Mouse (Mus musculus): Measurements from ENCODE around the gene Slain1. TPM values are rescaled to one million over a fixed set of nuclear protein-coding genes. Genes with fewer than 3 reads are reported as not detected.
"Not testable (repeated sequence)": the region's sequence is repeated elsewhere in the genome, so short reads cannot be mapped to it uniquely, and the experiment has no call there.

Gene Slain1
- polyA plus RNA-seq, 1 experiment from 2014 or later, result 5.6 TPM

- Histone ChIP-seq H3K4me2 (ENCODE audit: low read depth, low read length) (no peak overlapping the region), H3K9me3 (replicated peaks; ENCODE audit: control insufficient read depth, low read length) (no peaks in the 10 kb centered on the region), H3K4me1 (ENCODE audit: control insufficient read depth, insufficient read depth, low read length) (no peaks in the 10 kb centered on the region), H3K36me3 (replicated peaks; ENCODE audit: control insufficient read depth, insufficient read depth, low read depth, low read length) (no peaks in the 10 kb centered on the region), H3K4me3 (ENCODE audit: low read depth, low read length) (no peak overlapping the region), H3K27ac (replicated peaks; ENCODE audit: low read depth, low read length) (no peak overlapping the region), H3K27me3 (ENCODE audit: control insufficient read depth, insufficient read depth, low read length) (no peaks in the 10 kb centered on the region), H3K9ac (replicated peaks; ENCODE audit: low read length) (no peak overlapping the region)
- DNase-seq (ENCODE audit: low spot score) (no peak), ATAC-seq (replicated peaks; ENCODE audit: insufficient number of reproducible peaks, low FRiP score, low TSS enrichment, low read depth) (no peak)
- 79% methylated on average over 23 of the region's 23 CpGs for WGBS
Measured at GRCm38 (mm10) chr14:103728951-103729725, 79.1 kb downstream of the Slain1 start.

DNA sequence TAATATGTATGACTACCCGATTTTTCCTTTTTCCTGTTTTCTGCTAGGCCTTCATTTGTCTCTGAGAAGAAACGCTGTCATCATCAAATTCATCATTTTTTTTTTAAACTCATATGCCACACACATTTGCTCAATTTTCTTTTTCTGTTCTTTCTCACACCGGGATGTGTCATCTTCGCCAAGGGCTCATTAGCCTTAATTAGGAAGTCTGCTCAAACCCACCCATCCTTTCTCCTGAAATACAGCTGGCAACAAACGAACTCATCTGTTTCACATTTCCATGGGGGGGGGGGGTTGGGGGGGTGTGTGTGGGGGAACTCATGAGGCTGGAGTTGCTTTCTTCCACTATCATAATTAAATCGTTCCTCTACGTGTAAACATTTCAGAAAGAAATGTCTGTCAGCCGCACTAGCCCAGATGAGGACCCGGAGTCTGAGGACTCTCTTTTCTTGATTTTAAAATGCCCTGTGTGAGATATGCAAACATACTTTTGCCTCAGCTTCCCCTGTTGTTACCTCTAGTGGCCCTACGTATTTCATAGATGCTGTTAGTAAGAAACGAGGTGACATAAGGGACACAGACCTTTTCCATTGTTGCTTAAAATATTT lies 79.8 kb downstream of the Slain1 start:
- H3K4me1 ChIP-seq (ENCODE audit: control insufficient read depth, insufficient read depth, low read length), result no peaks in the 10 kb centered on the region
- no peak overlapping the region for H3K27ac ChIP-seq (replicated peaks; ENCODE audit: low read depth, low read length)
- 46% methylated on average over 11 of the region's 11 CpGs for WGBS
- no peaks in the 10 kb centered on the region for H3K9me3 ChIP-seq (replicated peaks; ENCODE audit: control insufficient read depth, low read length)
- no peak overlapping the region for H3K4me2 ChIP-seq (ENCODE audit: low read depth, low read length)
- ATAC-seq (replicated peaks; ENCODE audit: insufficient number of reproducible peaks, low FRiP score, low TSS enrichment, low read depth), result no peak
- H3K36me3 ChIP-seq (replicated peaks; ENCODE audit: control insufficient read depth, insufficient read depth, low read depth, low read length), result no peaks in the 10 kb centered on the region
- no peak overlapping the region for H3K9ac ChIP-seq (replicated peaks; ENCODE audit: low read length)
- DNase-seq (ENCODE audit: low spot score), result peak; percentile 30
- H3K27me3 ChIP-seq (ENCODE audit: control insufficient read depth, insufficient read depth, low read length), result no peaks in the 10 kb centered on the region
- no peak overlapping the region for H3K4me3 ChIP-seq (ENCODE audit: low read depth, low read length)

- Histone ChIP-seq H3K4me2 (ENCODE audit: low read depth, low read length) (no peak overlapping the region), H3K27ac (replicated peaks; ENCODE audit: low read depth, low read length) (no peak overlapping the region), H3K27me3 (ENCODE audit: control insufficient read depth, insufficient read depth, low read length) (no peaks in the 10 kb centered on the region), H3K9ac (replicated peaks; ENCODE audit: low read length) (no peak overlapping the region), H3K9me3 (replicated peaks; ENCODE audit: control insufficient read depth, low read length) (no peaks in the 10 kb centered on the region), H3K4me3 (ENCODE audit: low read depth, low read length) (no peak overlapping the region), H3K4me1 (ENCODE audit: control insufficient read depth, insufficient read depth, low read length) (no peaks in the 10 kb centered on the region), H3K36me3 (replicated peaks; ENCODE audit: control insufficient read depth, insufficient read depth, low read depth, low read length) (no peaks in the 10 kb centered on the region)
- DNase-seq (ENCODE audit: low spot score) (no peak), ATAC-seq (replicated peaks; ENCODE audit: insufficient number of reproducible peaks, low FRiP score, low TSS enrichment, low read depth) (no peak)
- 74% methylated on average over 1 of the region's 1 CpGs for WGBS
Measured at GRCm38 (mm10) chr14:103732626-103733025, 82.6 kb downstream of the Slain1 start.

DNA sequence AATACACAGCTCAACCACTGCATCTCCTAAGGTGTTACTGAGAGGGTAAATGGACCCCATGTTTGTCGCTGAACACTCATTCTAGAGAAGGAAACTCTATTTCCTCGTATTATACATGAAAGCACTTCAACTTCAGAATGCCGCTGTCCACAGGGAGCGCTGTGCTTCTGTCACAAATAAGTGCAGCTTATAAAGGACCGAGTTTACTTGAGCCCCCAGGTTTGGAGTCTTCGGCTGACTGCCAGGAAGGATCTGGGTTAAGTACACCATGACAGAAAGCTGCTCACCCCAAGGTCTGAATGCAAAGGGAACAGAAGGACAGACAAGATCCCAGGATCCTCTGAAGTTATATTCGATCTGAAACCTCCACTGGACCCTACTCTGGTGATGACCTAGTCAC lies 91.2 kb downstream of the Slain1 start:
- no peak for ATAC-seq (replicated peaks; ENCODE audit: insufficient number of reproducible peaks, low FRiP score, low TSS enrichment, low read depth)
- Histone ChIP-seq H3K4me3 (ENCODE audit: low read depth, low read length) (no peak overlapping the region), H3K36me3 (replicated peaks; ENCODE audit: control insufficient read depth, insufficient read depth, low read depth, low read length) (no peaks in the 10 kb centered on the region), H3K27ac (replicated peaks; ENCODE audit: low read depth, low read length) (no peak overlapping the region), H3K4me1 (ENCODE audit: control insufficient read depth, insufficient read depth, low read length) (no peaks in the 10 kb centered on the region), H3K4me2 (ENCODE audit: low read depth, low read length) (no peak overlapping the region), H3K9ac (replicated peaks; ENCODE audit: low read length) (no peak overlapping the region), H3K27me3 (ENCODE audit: control insufficient read depth, insufficient read depth, low read length) (no peaks in the 10 kb centered on the region), H3K9me3 (replicated peaks; ENCODE audit: control insufficient read depth, low read length) (no peaks in the 10 kb centered on the region)
- no peak for DNase-seq (ENCODE audit: low spot score)
- WGBS, result 88% methylated on average over 7 of the region's 7 CpGs

GRCm38 (mm10) chr14:103742150-103742549 lies 92.1 kb downstream of the Slain1 start:
- H3K4me2 ChIP-seq (ENCODE audit: low read depth, low read length), result no peak overlapping the region
- 71% methylated on average over 8 of the region's 8 CpGs for WGBS
- no peaks in the 10 kb centered on the region for H3K27me3 ChIP-seq (ENCODE audit: control insufficient read depth, insufficient read depth, low read length)
- H3K4me1 ChIP-seq (ENCODE audit: control insufficient read depth, insufficient read depth, low read length), result no peaks in the 10 kb centered on the region
- no peaks in the 10 kb centered on the region for H3K36me3 ChIP-seq (replicated peaks; ENCODE audit: control insufficient read depth, insufficient read depth, low read depth, low read length)
- no peak overlapping the region for H3K9ac ChIP-seq (replicated peaks; ENCODE audit: low read length)
- no peak overlapping the region for H3K27ac ChIP-seq (replicated peaks; ENCODE audit: low read depth, low read length)
- no peak overlapping the region for H3K4me3 ChIP-seq (ENCODE audit: low read depth, low read length)
- H3K9me3 ChIP-seq (replicated peaks; ENCODE audit: control insufficient read depth, low read length), result no peaks in the 10 kb centered on the region
- no peak for DNase-seq (ENCODE audit: low spot score)
- no peak for ATAC-seq (replicated peaks; ENCODE audit: insufficient number of reproducible peaks, low FRiP score, low TSS enrichment, low read depth)

DNA sequence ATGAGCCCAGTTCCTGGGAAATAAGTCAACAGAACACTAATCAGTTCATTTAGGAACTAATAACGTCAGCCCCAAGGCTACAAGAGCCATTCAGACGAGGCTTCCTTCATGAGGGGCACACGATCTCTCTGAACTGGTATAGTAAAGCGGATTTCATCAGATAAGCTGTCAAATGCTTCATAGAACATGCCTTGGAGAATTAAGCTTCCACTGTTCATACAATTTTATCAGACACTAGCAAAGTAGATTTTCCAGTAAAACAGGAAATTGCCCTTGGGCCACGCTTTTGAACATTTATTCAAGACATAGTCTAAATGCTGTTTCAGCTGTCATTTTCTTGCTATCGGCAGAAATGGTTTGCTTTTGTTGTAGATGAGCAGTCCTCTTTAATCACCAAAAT lies 97.3 kb downstream of the Slain1 start:
- Histone ChIP-seq H3K9me3 (replicated peaks; ENCODE audit: control insufficient read depth, low read length) (no peaks in the 10 kb centered on the region), H3K4me1 (ENCODE audit: control insufficient read depth, insufficient read depth, low read length) (no peaks in the 10 kb centered on the region), H3K4me3 (ENCODE audit: low read depth, low read length) (no peak overlapping the region), H3K9ac (replicated peaks; ENCODE audit: low read length) (no peak overlapping the region), H3K27me3 (ENCODE audit: control insufficient read depth, insufficient read depth, low read length) (no peaks in the 10 kb centered on the region), H3K27ac (replicated peaks; ENCODE audit: low read depth, low read length) (no peak overlapping the region), H3K4me2 (ENCODE audit: low read depth, low read length) (no peak overlapping the region), H3K36me3 (replicated peaks; ENCODE audit: control insufficient read depth, insufficient read depth, low read depth, low read length) (no peaks in the 10 kb centered on the region)
- WGBS, result 48% methylated on average over 6 of the region's 6 CpGs
- ATAC-seq (replicated peaks; ENCODE audit: insufficient number of reproducible peaks, low FRiP score, low TSS enrichment, low read depth) (no peak), DNase-seq (ENCODE audit: low spot score) (peak; percentile 58)

DNA sequence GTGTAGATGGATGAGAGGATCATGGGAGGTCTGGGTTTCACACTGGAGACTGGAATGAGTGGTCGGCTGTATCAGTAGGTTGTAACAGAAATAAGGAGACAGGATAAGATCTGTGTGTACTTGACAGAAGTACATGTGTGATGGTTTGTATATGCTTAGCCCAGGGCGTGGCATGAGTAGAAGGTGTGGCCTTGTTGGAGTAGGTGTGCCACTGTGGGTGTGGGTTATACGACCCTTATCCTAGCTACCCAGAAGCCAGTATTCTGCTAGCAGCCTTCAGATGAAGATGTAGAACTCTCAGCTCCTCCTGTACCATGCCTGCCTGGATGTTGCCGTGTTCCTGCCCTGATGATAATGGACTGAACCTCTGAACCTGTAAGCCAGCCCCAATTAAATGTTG lies 100.6 kb downstream of the Slain1 start:
- not testable (repeated sequence) for H3K9me3 ChIP-seq (replicated peaks; ENCODE audit: control insufficient read depth, low read length); H3K4me2 ChIP-seq (ENCODE audit: low read depth, low read length); H3K4me1 ChIP-seq (ENCODE audit: control insufficient read depth, insufficient read depth, low read length); H3K27me3 ChIP-seq (ENCODE audit: control insufficient read depth, insufficient read depth, low read length); ATAC-seq (replicated peaks; ENCODE audit: insufficient number of reproducible peaks, low FRiP score, low TSS enrichment, low read depth); DNase-seq (ENCODE audit: low spot score); H3K36me3 ChIP-seq (replicated peaks; ENCODE audit: control insufficient read depth, insufficient read depth, low read depth, low read length); H3K27ac ChIP-seq (replicated peaks; ENCODE audit: low read depth, low read length); H3K4me3 ChIP-seq (ENCODE audit: low read depth, low read length); H3K9ac ChIP-seq (replicated peaks; ENCODE audit: low read length)
- 88% methylated on average over 4 of the region's 4 CpGs for WGBS

GRCm38 (mm10) chr14:103751384-103751783 lies 101.4 kb downstream of the Slain1 start:
- Histone ChIP-seq H3K9me3 (replicated peaks; ENCODE audit: control insufficient read depth, low read length) (no peaks in the 10 kb centered on the region), H3K27ac (replicated peaks; ENCODE audit: low read depth, low read length) (no peak overlapping the region), H3K36me3 (replicated peaks; ENCODE audit: control insufficient read depth, insufficient read depth, low read depth, low read length) (no peaks in the 10 kb centered on the region), H3K4me1 (ENCODE audit: control insufficient read depth, insufficient read depth, low read length) (no peaks in the 10 kb centered on the region), H3K27me3 (ENCODE audit: control insufficient read depth, insufficient read depth, low read length) (no peaks in the 10 kb centered on the region), H3K4me2 (ENCODE audit: low read depth, low read length) (no peak overlapping the region), H3K4me3 (ENCODE audit: low read depth, low read length) (no peak overlapping the region), H3K9ac (replicated peaks; ENCODE audit: low read length) (no peak overlapping the region)
- DNase-seq (ENCODE audit: low spot score), result no peak
- no peak for ATAC-seq (replicated peaks; ENCODE audit: insufficient number of reproducible peaks, low FRiP score, low TSS enrichment, low read depth)

All from embryonic facial prominence, embryonic 11.5 days (tissue).